Mouse (Mus musculus) MEL (cell line): ENCODE data around the gene Arl15. TPM values are rescaled to one million over a fixed set of nuclear protein-coding genes. Genes with fewer than 3 reads are reported as not detected.

ENCODE experiments used
- DNase-seq: peaks from one replicate; pipeline ENCODE4 v3.0.0; 2011; ENCODE audit warnings: low read depth, low spot score
- H3K27ac ChIP-seq: 2 replicates; pipeline ENCODE4 v1.5.1; 2012; ENCODE audit warnings: low read depth, mild to moderate bottlenecking, control low read depth, low read length, moderate library complexity; ENCODE audit not compliant: control insufficient read depth
- H3K27me3 ChIP-seq, 2 experiments: fragments of 150-350 bp in 1 of 2; sonication (generic) in 1 of 2; 2 replicates each; pipeline ENCODE4 v1.6.1; 2012; ENCODE audit warnings: low read length in 2 of 2, mild to moderate bottlenecking in 2 of 2, improper control_type of control experiment in 1 of 2, moderate library complexity in 1 of 2; ENCODE audit not compliant: insufficient read depth in 2 of 2, control insufficient read depth in 1 of 2
- H3K36me3 ChIP-seq, 2 experiments: 2 replicates each; pipeline ENCODE4 v1.6.1; 2012 to 2014; ENCODE audit warnings: low read length in 2 of 2, improper control_type of control experiment in 1 of 2, inconsistent platforms in 1 of 2, mild to moderate bottlenecking in 1 of 2; ENCODE audit not compliant: insufficient read depth in 2 of 2, control insufficient read depth in 1 of 2
- H3K4me1 ChIP-seq, 2 experiments: fragments of 150-350 bp in 1 of 2; sonication (generic) in 1 of 2; 2 replicates each; pipeline ENCODE4 v1.6.1; 2012; ENCODE audit warnings: low read length in 2 of 2, improper control_type of control experiment in 1 of 2, mild to moderate bottlenecking in 1 of 2; ENCODE audit not compliant: insufficient read depth in 2 of 2, control insufficient read depth in 1 of 2
- H3K4me3 ChIP-seq, 2 experiments: fragments of 150-350 bp in 1 of 2; sonication (generic) in 1 of 2; 2 replicates each; pipeline ENCODE4 v1.5.1; 2012; ENCODE audit warnings: low read depth in 2 of 2, low read length in 2 of 2, mild to moderate bottlenecking in 2 of 2, moderate library complexity in 2 of 2, control low read depth in 1 of 2, improper control_type of control experiment in 1 of 2; ENCODE audit not compliant: control insufficient read depth in 1 of 2, insufficient read depth in 1 of 2
- H3K79me2 ChIP-seq: 2 replicates; pipeline ENCODE4 v1.6.1; 2012; ENCODE audit warnings: mild to moderate bottlenecking, low read length, moderate library complexity; ENCODE audit not compliant: control insufficient read depth, poor library complexity, insufficient read depth
- H3K9ac ChIP-seq: 2 replicates; pipeline ENCODE4 v1.6.1; 2012; ENCODE audit warnings: low read depth, mild to moderate bottlenecking, control low read depth, low read length, moderate library complexity; ENCODE audit not compliant: control insufficient read depth, poor library complexity, severe bottlenecking
- H3K9me3 ChIP-seq: fragments of 150-350 bp; sonication (generic); replicated peaks from 2 replicates; pipeline ENCODE4 v1.6.1; 2012; ENCODE audit warnings: mild to moderate bottlenecking, low read length, improper control_type of control experiment, moderate library complexity; ENCODE audit not compliant: insufficient read depth
- CHD1 ChIP-seq: IDR thresholded peaks from 2 replicates; pipeline ENCODE4 v1.6.1; 2012; ENCODE audit warnings: low read depth, mild to moderate bottlenecking, inconsistent platforms, low read length, improper control_type of control experiment
- CTCF ChIP-seq, 3 experiments: IDR thresholded peaks in 2 of 3; conservative IDR thresholded peaks in 1 of 3; 2 replicates each; pipeline ENCODE4 v1.5.1; 2011 to 2012; ENCODE audit warnings: low read length in 3 of 3, low read depth in 2 of 3, mild to moderate bottlenecking in 2 of 3, improper control_type of control experiment in 1 of 3, inconsistent platforms in 1 of 3, mixed read lengths in 1 of 3, moderate library complexity in 1 of 3; ENCODE audit not compliant: control insufficient read depth in 1 of 3, insufficient read depth in 1 of 3, poor library complexity in 1 of 3, severe bottlenecking in 1 of 3
- E2F4 ChIP-seq: IDR thresholded peaks from 2 replicates; pipeline ENCODE4 v1.6.1; 2011; ENCODE audit warnings: low read depth, low read length, improper control_type of control experiment, borderline replicate concordance
- ELF1 ChIP-seq: IDR thresholded peaks from 2 replicates; pipeline ENCODE4 v1.6.1; 2014; ENCODE audit warnings: low read depth, mild to moderate bottlenecking, inconsistent platforms, low read length, improper control_type of control experiment, moderate library complexity
- ETS1 ChIP-seq: IDR thresholded peaks from 2 replicates; pipeline ENCODE4 v1.6.1; 2012; ENCODE audit warnings: low read depth, mild to moderate bottlenecking, inconsistent platforms, low read length, improper control_type of control experiment, moderate library complexity
- GABPA ChIP-seq: IDR thresholded peaks from 2 replicates; pipeline ENCODE4 v1.6.1; 2012; ENCODE audit warnings: low read depth, mild to moderate bottlenecking, inconsistent platforms, low read length, improper control_type of control experiment, moderate library complexity
- GATA1 ChIP-seq: IDR thresholded peaks from 2 replicates; pipeline ENCODE4 v1.6.1; 2011; ENCODE audit warnings: low read depth, low read length, improper control_type of control experiment
- HCFC1 ChIP-seq: IDR thresholded peaks from 2 replicates; pipeline ENCODE4 v1.6.1; 2012; ENCODE audit warnings: low read depth, mild to moderate bottlenecking, inconsistent platforms, low read length, improper control_type of control experiment, moderate library complexity
- MAFK ChIP-seq: IDR thresholded peaks from 2 replicates; pipeline ENCODE4 v1.6.1; 2011; ENCODE audit warnings: low read depth, mild to moderate bottlenecking, low read length, improper control_type of control experiment, borderline replicate concordance
- MAZ ChIP-seq: IDR thresholded peaks from 2 replicates; pipeline ENCODE4 v1.6.1; 2012; ENCODE audit warnings: low read depth, mild to moderate bottlenecking, inconsistent platforms, low read length, improper control_type of control experiment
- MEF2A ChIP-seq: IDR thresholded peaks from 2 replicates; pipeline ENCODE4 v1.6.1; 2014; ENCODE audit warnings: low read depth, mild to moderate bottlenecking, inconsistent platforms, low read length, improper control_type of control experiment; ENCODE audit not compliant: poor library complexity, insufficient replicate concordance, severe bottlenecking; ENCODE audit errors: extremely low read depth
- MXI1 ChIP-seq: IDR thresholded peaks from 2 replicates; pipeline ENCODE4 v1.6.1; 2011; ENCODE audit warnings: mild to moderate bottlenecking, low read depth, low read length, improper control_type of control experiment
- MYB ChIP-seq: IDR thresholded peaks from 2 replicates; pipeline ENCODE4 v1.6.1; 2011; ENCODE audit warnings: mild to moderate bottlenecking, low read depth, low read length, improper control_type of control experiment
- MYC ChIP-seq: IDR thresholded peaks from 2 replicates; pipeline ENCODE4 v1.6.1; 2011; ENCODE audit warnings: low read depth, mild to moderate bottlenecking, low read length, improper control_type of control experiment, moderate library complexity
- NELFE ChIP-seq: IDR thresholded peaks from 2 replicates; pipeline ENCODE4 v1.6.1; 2011; ENCODE audit warnings: low read depth, low read length, improper control_type of control experiment
- NRF1 ChIP-seq: IDR thresholded peaks from 2 replicates; pipeline ENCODE4 v1.6.1; 2014; ENCODE audit warnings: low read depth, mild to moderate bottlenecking, inconsistent platforms, low read length, improper control_type of control experiment, moderate library complexity; ENCODE audit not compliant: poor library complexity, insufficient read depth, severe bottlenecking
- POLR2A ChIP-seq, 2 experiments: IDR thresholded peaks; 2 replicates each; pipeline ENCODE4 v1.6.1; 2011 to 2012; ENCODE audit warnings: low read length in 2 of 2, mild to moderate bottlenecking in 2 of 2, control low read depth in 1 of 2, improper control_type of control experiment in 1 of 2, low read depth in 1 of 2, moderate library complexity in 1 of 2; ENCODE audit not compliant: control insufficient read depth in 1 of 2, insufficient read depth in 1 of 2, poor library complexity in 1 of 2
- POLR2AphosphoS5 ChIP-seq: IDR thresholded peaks from 2 replicates; pipeline ENCODE4 v1.6.1; 2012; ENCODE audit warnings: low read depth, borderline replicate concordance, mild to moderate bottlenecking, inconsistent platforms, low read length, moderate library complexity, mixed read lengths
- RAD21 ChIP-seq: IDR thresholded peaks from 2 replicates; pipeline ENCODE4 v1.6.1; 2011; ENCODE audit warnings: mild to moderate bottlenecking, low read depth, low read length, improper control_type of control experiment
- SMC3 ChIP-seq: IDR thresholded peaks from 2 replicates; pipeline ENCODE4 v1.6.1; 2011; ENCODE audit warnings: low read depth, low read length, improper control_type of control experiment
- TAL1 ChIP-seq: IDR thresholded peaks from 2 replicates; pipeline ENCODE4 v1.6.1; 2012; ENCODE audit warnings: mild to moderate bottlenecking, inconsistent platforms, low read length, moderate library complexity, mixed read lengths
- USF1 ChIP-seq: IDR thresholded peaks from 2 replicates; pipeline ENCODE4 v1.6.1; 2014; ENCODE audit warnings: low read depth, mild to moderate bottlenecking, inconsistent platforms, low read length, improper control_type of control experiment, moderate library complexity
- ZC3H11A ChIP-seq: IDR thresholded peaks from 2 replicates; pipeline ENCODE4 v1.6.1; 2012; ENCODE audit warnings: low read depth, mild to moderate bottlenecking, inconsistent platforms, low read length, improper control_type of control experiment
- ZMIZ1 ChIP-seq: IDR thresholded peaks from 2 replicates; pipeline ENCODE4 v1.6.1; 2012; ENCODE audit warnings: low read depth, mild to moderate bottlenecking, inconsistent platforms, low read length, improper control_type of control experiment, moderate library complexity
- polyA plus RNA-seq, 2 experiments: library from polyadenylated mRNA; stranded (reverse) in 1 of 2; unstranded in 1 of 2; fragments of >175 nt in 1 of 2; fragments of >200 nt in 1 of 2; gene quantifications; 2 replicates each; pipeline versions ENCODE4 v1.2.1 to v1.2.4; 2012; ENCODE audit warnings: low replicate concordance in 2 of 2, low read depth in 1 of 2; ENCODE audit not compliant: insufficient read length in 2 of 2, insufficient read depth in 1 of 2, missing spikeins in 1 of 2
- total RNA-seq: library from RNA; depleted of rRNA; stranded (reverse); fragments of 300-350 nt; gene quantifications from 2 replicates; pipeline ENCODE4 v1.2.3, GENCODE M21; 2012

Arl15 gene
- total and polyA plus RNA-seq, 3 experiments: 3.6 to 5.8 TPM; not detected in 1

DNA sequence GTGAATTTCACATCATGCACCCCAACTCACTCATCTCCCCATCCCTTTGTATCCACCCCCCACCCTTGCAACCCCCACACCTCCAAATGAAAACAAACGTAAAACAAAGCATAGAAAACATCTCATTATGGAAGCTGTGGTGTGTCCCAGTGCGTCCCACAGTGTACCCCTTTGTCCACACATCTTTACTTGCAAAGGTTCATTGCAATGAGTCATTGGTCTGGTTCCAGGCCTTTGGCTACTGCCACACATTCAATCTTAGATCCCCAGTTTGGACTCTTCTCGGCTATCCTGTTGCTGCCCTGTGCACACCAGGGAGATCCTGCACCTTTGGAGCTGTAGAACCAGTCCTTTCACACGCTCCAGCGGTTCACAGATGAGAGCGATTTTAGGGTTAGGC is 41.6 kb downstream of the Arl15 start:
- DNase-seq: no peak
- Histone ChIP-seq H3K4me1 (peaks cover 3 to 8% of the 10 kb centered on the region in 2 experiments), H3K79me2 (no peaks in the 10 kb centered on the region), H3K27ac (no peak overlapping the region), H3K9ac (no peak overlapping the region), H3K27me3 (no peaks in the 10 kb centered on the region), H3K4me3 (no peak overlapping the region), H3K9me3 (no peaks in the 10 kb centered on the region), H3K36me3 (peaks cover 0 to 8% of the 10 kb centered on the region in 2 experiments; a peak in 2 of 4 replicates)
- no peak for TF ChIP-seq RAD21
- TF ChIP-seq MYB: no peak
- no peak for TF ChIP-seq MXI1
- no peak for TF ChIP-seq E2F4

DNA sequence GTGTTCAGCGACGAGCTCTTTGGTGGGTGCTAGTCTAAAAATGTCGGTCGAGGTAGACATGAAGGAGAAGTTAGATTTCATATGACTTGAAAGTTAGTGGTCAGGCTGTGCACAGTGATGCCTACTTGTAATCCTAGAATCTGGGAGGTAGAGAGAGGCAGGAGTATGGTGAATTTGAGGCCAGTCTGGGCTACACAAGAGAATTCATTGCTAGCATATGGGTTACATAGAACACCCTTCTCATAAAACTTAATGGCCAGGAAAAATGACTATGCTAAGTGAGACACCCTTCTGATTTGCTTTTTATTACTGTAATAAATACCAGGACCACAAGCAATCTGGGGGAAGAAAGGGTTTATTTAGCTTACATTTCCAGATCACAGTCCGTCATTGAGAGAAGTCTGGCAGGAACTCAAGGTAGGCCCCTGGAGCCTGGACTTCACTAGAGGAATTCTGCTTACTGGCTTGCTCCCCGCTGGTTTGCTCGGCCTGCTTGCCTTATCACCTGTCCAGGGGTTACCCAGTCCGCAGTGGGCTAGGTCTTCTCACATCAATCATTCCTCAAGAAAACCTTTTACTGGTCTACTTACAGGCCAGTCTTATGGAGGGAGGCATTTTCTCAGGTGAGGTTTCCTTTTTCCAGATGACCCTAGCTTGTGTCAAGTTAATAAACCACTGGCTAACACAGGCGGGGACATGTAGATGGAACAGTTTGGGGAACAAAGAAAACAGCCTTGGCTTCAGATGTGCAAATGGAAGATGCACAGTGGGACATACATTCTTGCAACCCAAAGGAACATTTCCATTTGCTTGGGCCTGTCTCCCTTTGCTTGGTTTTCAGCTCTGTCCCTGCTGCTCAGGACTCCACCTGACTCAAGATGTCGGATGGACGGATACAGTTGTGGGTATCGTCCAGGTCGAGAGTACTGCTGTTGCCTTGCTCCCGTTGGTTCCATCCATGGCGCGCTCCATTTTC is 44.6 kb downstream of the Arl15 start:
- H3K27ac ChIP-seq: no peak overlapping the region

DNA sequence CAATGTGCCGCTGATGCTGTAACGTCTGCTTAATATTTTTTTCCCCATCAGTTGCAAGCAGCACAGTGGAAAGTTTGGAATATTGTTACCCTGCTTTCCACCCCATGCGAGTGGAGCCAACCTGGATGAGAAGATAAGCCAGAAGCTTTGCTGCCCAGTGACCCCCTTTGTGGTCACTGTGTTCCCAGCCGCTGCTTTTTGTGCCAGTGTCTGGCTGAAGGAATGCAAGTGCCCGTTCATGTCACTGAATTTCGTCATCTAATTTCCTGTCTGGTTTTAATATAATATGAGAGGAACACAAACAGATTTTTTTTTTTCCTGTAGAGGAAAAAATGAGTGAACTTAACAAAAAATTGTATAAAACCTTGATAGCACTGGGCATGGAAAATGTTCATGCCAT is 46.1 kb downstream of the Arl15 start:
- no peaks in the 10 kb centered on the region for H3K4me1 ChIP-seq
- no peaks in the 10 kb centered on the region for H3K79me2 ChIP-seq
- TF ChIP-seq ZMIZ1: no peak
- no peak for TF ChIP-seq E2F4
- TF ChIP-seq POLR2AphosphoS5: no peak
- TF ChIP-seq MYB: no peak
- TF ChIP-seq GABPA: no peak
- no peak for TF ChIP-seq TAL1
- no peak for TF ChIP-seq MYC
- TF ChIP-seq ELF1: no peak
- TF ChIP-seq POLR2A (IDR thresholded peaks at IDR 0.05; ENCODE audit: control insufficient read depth in 1 of 2, insufficient read depth in 1 of 2, low read depth in 1 of 2, low read length in 2 of 2, poor library complexity in 1 of 2): no peak
- no peak for TF ChIP-seq NELFE
- no peak for TF ChIP-seq ETS1
- no peak for TF ChIP-seq MAZ
- no peak for TF ChIP-seq HCFC1
- TF ChIP-seq NRF1: no peak
- TF ChIP-seq CTCF (IDR thresholded peaks at IDR 0.05 in 2 of 3, conservative IDR thresholded peaks at IDR 0.05 in 1 of 3; ENCODE audit: control insufficient read depth in 1 of 3, insufficient read depth in 1 of 3, low read depth in 2 of 3, low read length in 3 of 3, poor library complexity in 1 of 3, severe bottlenecking in 1 of 3): no peak
- H3K27me3 ChIP-seq: no peaks in the 10 kb centered on the region
- DNase-seq: no peak
- H3K9ac ChIP-seq: no peak overlapping the region
- no peaks in the 10 kb centered on the region for H3K36me3 ChIP-seq
- no peak overlapping the region for H3K27ac ChIP-seq
- no peak overlapping the region for H3K4me3 ChIP-seq
- no peaks in the 10 kb centered on the region for H3K9me3 ChIP-seq

More for the DNA sequence above, 44.6 kb downstream of the Arl15 start:
- Histone ChIP-seq H3K79me2 (no peaks in the 10 kb centered on the region), H3K4me3 (no peak overlapping the region), H3K9ac (no peak overlapping the region), H3K36me3 (no peaks in the 10 kb centered on the region), H3K9me3 (no peaks in the 10 kb centered on the region), H3K4me1 (no peaks in the 10 kb centered on the region), H3K27me3 (no peaks in the 10 kb centered on the region)
- DNase-seq: no peak
- TF ChIP-seq CHD1: no peak
- TF ChIP-seq E2F4: no peak
- no peak for TF ChIP-seq NRF1
- no peak for TF ChIP-seq MAFK
- TF ChIP-seq MEF2A: no peak
- TF ChIP-seq GATA1: no peak
- no peak for TF ChIP-seq HCFC1
- TF ChIP-seq ELF1: no peak
- no peak for TF ChIP-seq GABPA
- TF ChIP-seq USF1: no peak
- no peak for TF ChIP-seq POLR2AphosphoS5
- no peak for TF ChIP-seq NELFE
- TF ChIP-seq SMC3: no peak
- TF ChIP-seq ZC3H11A: no peak
